In genomic region chr16:32814539-32814938, GRCm38 (mm10) we compare ENCODE assay signal across 8 mouse cellular contexts. TPM values are rescaled to one million over a fixed set of nuclear protein-coding genes. Genes with fewer than 3 reads are reported as not detected.
A peak's percentile ranks its signal among the peaks of the same experiment; 100 is the strongest.
DNase-seq lines count a peak whose midpoint lies in the region; ATAC-seq lines count a peak whose summit lies in the region.

No protein-coding gene starts in this region.

- DNase-seq in adrenal gland, adult 2 months, result peak; percentile 33
- DNase-seq in adrenal gland, postnatal 4 days (ENCODE audit: low spot score in 2 of 2), result no peak
- peak; percentile 58 for DNase-seq in ZHBTc4 (ENCODE audit: low read depth, low spot score)
- peak; percentile 54 for DNase-seq in embryonic facial prominence, embryonic 14.5 days (ENCODE audit: low spot score)
- peak; percentile 62 for DNase-seq in kidney, postnatal 14 days
- DNase-seq in lung, postnatal 4 days, result peak; percentile 54 to 64

- H3K9me3 ChIP-seq in embryonic facial prominence, embryonic 14.5 days (ENCODE audit: control insufficient read depth, low read length), result no peaks in the 10 kb centered on the region
- no peaks in the 10 kb centered on the region for H3K9me3 ChIP-seq in heart, embryonic 16.5 days (replicated peaks; ENCODE audit: control insufficient read depth, low read length)
- no peaks in the 10 kb centered on the region for H3K9me3 ChIP-seq in stomach, embryonic 14.5 days (ENCODE audit: control insufficient read depth, low read depth, low read length)

- peaks cover 7% of the 10 kb centered on the region for H3K4me1 ChIP-seq in embryonic facial prominence, embryonic 14.5 days (ENCODE audit: control insufficient read depth, insufficient read depth, low read length)
- H3K4me1 ChIP-seq in heart, embryonic 16.5 days (ENCODE audit: control insufficient read depth, insufficient read depth, low read length), result peaks cover 15% of the 10 kb centered on the region
- H3K4me1 ChIP-seq in stomach, embryonic 14.5 days (ENCODE audit: control insufficient read depth, insufficient read depth, low read length), result peaks cover 18% of the 10 kb centered on the region

- peak overlapping the region; percentile 27 for H3K4me3 ChIP-seq in embryonic facial prominence, embryonic 14.5 days (ENCODE audit: low read depth, low read length)
- H3K4me3 ChIP-seq in heart, embryonic 16.5 days (ENCODE audit: low read length), result peak overlapping the region; percentile 47
- peak overlapping the region; percentile 16; the same call in 1 of the 2 replicates for H3K4me3 ChIP-seq in stomach, embryonic 14.5 days (ENCODE audit: low read depth, low read length)

- no peak overlapping the region for H3K27ac ChIP-seq in embryonic facial prominence, embryonic 14.5 days (replicated peaks; ENCODE audit: low read depth, low read length)
- peak overlapping the region; percentile 84 for H3K27ac ChIP-seq in heart, embryonic 16.5 days (ENCODE audit: low read length)
- no peak overlapping the region for H3K27ac ChIP-seq in stomach, embryonic 14.5 days (ENCODE audit: low read length)

- ATAC-seq in embryonic facial prominence, embryonic 14.5 days (ENCODE audit: low read depth), result peak; percentile 55; the same call in 1 of the 2 replicates
- 0 out of 2 replicates have a peak, but pooled peaks have one; percentile 37 for ATAC-seq in heart, embryonic 16.5 days (replicated peaks; ENCODE audit: extremely low read depth, insufficient read depth, low FRiP score)
- ATAC-seq in stomach, embryonic 14.5 days (ENCODE audit: insufficient number of reproducible peaks, insufficient read depth, low FRiP score, low read depth), result no peak

- peak overlapping the region; percentile 61 for H3K4me2 ChIP-seq in embryonic facial prominence, embryonic 14.5 days (ENCODE audit: low read depth, low read length)
- H3K4me2 ChIP-seq in heart, embryonic 16.5 days (ENCODE audit: low read depth, low read length), result peak overlapping the region; percentile 61
- H3K4me2 ChIP-seq in stomach, embryonic 14.5 days (replicated peaks; ENCODE audit: low read depth, low read length), result peak overlapping the region; percentile 46

- WGBS in embryonic facial prominence, embryonic 14.5 days, result 24% methylated on average over 14 of the region's 14 CpGs
- WGBS in heart, embryonic 16.5 days, result 20% methylated on average over 14 of the region's 14 CpGs
- WGBS in stomach, embryonic 14.5 days, result 25% methylated on average over 14 of the region's 14 CpGs

- H3K27me3 ChIP-seq in embryonic facial prominence, embryonic 14.5 days (replicated peaks; ENCODE audit: control insufficient read depth, insufficient read depth, low read length), result no peaks in the 10 kb centered on the region
- H3K27me3 ChIP-seq in heart, embryonic 16.5 days (ENCODE audit: control insufficient read depth, insufficient read depth, low read length), result no peaks in the 10 kb centered on the region
- no peaks in the 10 kb centered on the region for H3K27me3 ChIP-seq in stomach, embryonic 14.5 days (ENCODE audit: control insufficient read depth, insufficient read depth, low read length)

- H3K9ac ChIP-seq in embryonic facial prominence, embryonic 14.5 days (ENCODE audit: low read depth, low read length), result peak overlapping the region; percentile 52
- peak overlapping the region; percentile 69 for H3K9ac ChIP-seq in heart, embryonic 16.5 days (ENCODE audit: low read length)
- H3K9ac ChIP-seq in stomach, embryonic 14.5 days (replicated peaks; ENCODE audit: low read depth, low read length), result 0 out of 2 replicates have a peak overlapping the region, but pooled peaks have one; percentile 1

- no peaks in the 10 kb centered on the region for H3K36me3 ChIP-seq in embryonic facial prominence, embryonic 14.5 days (ENCODE audit: control insufficient read depth, insufficient read depth, low read length)
- no peaks in the 10 kb centered on the region for H3K36me3 ChIP-seq in heart, embryonic 16.5 days (ENCODE audit: control insufficient read depth, insufficient read depth)
- H3K36me3 ChIP-seq in stomach, embryonic 14.5 days (ENCODE audit: control insufficient read depth, insufficient read depth, low read length), result no peaks in the 10 kb centered on the region

RNA-seq across cellular contexts. Expression of gene Smbd1, which starts 4.3 kb away (rescaled TPM):
- not detected for total RNA-seq in adrenal gland, adult 2 months (2021)
- not detected in 2 replicates for polyA plus RNA-seq in adrenal gland, adult 2 months (2012; rRNA removed)
- not detected for total RNA-seq in adrenal gland, postnatal 4 days (2021)
- polyA plus RNA-seq in embryonic facial prominence, embryonic 14.5 days (2014; fragmentation: Nextera tagmentation; extraction: Ambion mirVana), result not detected in 2 replicates
- polyA plus RNA-seq in heart, embryonic 16.5 days (2015; fragmentation: Nextera tagmentation; extraction: Ambion mirVana), result not detected in 2 replicates
- not detected in 2 replicates for polyA plus RNA-seq in stomach, embryonic 14.5 days (2014; fragmentation: Nextera tagmentation; extraction: Ambion mirVana)

RNA-seq across cellular contexts. Expression of gene Muc20, which starts 17.3 kb away (rescaled TPM):
- under 1 TPM; 0.20 to 0.24 TPM for total RNA-seq in adrenal gland, adult 2 months (2021)
- not detected in 2 replicates for polyA plus RNA-seq in adrenal gland, adult 2 months (2012; rRNA removed)
- total RNA-seq in adrenal gland, postnatal 4 days (2021), result 1 to 10 TPM in 1 of 2 experiments, under 1 TPM in 1; 0.25 to 2.7 TPM
- 0.43 and 0.79 TPM in 2 replicates for polyA plus RNA-seq in embryonic facial prominence, embryonic 14.5 days (2014; fragmentation: Nextera tagmentation; extraction: Ambion mirVana)
- 0.16 and 0.19 TPM in 2 replicates for polyA plus RNA-seq in heart, embryonic 16.5 days (2015; fragmentation: Nextera tagmentation; extraction: Ambion mirVana)
- polyA plus RNA-seq in stomach, embryonic 14.5 days (2014; fragmentation: Nextera tagmentation; extraction: Ambion mirVana), result 0.25 TPM in 1 of 2 replicates, not detected in the other

Comparison
In these comparisons a context has a peak if more than half of its experiments do, and no peak if none do; other contexts are left out.
1. DNase-seq: peak in adrenal gland, adult 2 months (single experiment), ZHBTc4 (single experiment), embryonic facial prominence, embryonic 14.5 days (single experiment), kidney, postnatal 14 days (single experiment) and lung, postnatal 4 days (2 of 2); none in adrenal gland, postnatal 4 days (0 of 2).
2. H3K9ac ChIP-seq: peak in every context shown above with its lines; median percentile 69 in heart, embryonic 16.5 days; 52 in embryonic facial prominence, embryonic 14.5 days; 1 in stomach, embryonic 14.5 days.
3. Peak in every context shown above with its lines, with median percentiles within 50 percentile points of each other: H3K4me2 ChIP-seq and H3K4me3 ChIP-seq.